Mouse (Mus musculus): Measurements from ENCODE around the gene Cped1. TPM values are rescaled to one million over a fixed set of nuclear protein-coding genes. Genes with fewer than 3 reads are reported as not detected.

Cped1 gene
- polyA plus RNA-seq, 1 experiment from 2014 or later = 26.6 TPM

DNA sequence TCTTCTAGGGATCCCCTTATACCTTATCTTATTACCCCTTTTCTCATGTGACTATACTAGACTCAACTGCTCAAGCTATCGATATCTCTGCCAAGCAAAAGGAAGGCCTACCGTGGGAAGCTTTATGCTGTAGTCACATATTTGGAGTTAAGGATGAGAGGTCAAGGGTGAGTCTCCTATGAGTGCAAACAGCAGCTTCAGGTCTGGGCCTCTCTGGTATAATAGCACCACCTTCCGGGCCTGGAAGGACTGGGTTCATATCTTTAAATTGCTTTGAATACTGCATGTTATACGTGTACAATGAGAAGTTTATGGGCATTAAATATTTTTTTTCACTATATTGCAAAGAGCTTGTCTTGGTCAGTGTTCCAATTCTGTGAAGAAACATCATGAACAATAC is 87.0 kb downstream of the Cped1 start:
- Histone ChIP-seq H3K4me3 (replicated peaks; ENCODE audit: low read length) (no peak overlapping the region), H3K36me3 (ENCODE audit: control insufficient read depth, insufficient read depth, low read length) (no peaks in the 10 kb centered on the region), H3K9me3 (replicated peaks; ENCODE audit: control insufficient read depth, low read length) (no peaks in the 10 kb centered on the region), H3K27ac (ENCODE audit: low read length) (no peak overlapping the region), H3K27me3 (ENCODE audit: control insufficient read depth, insufficient read depth, low read length) (no peaks in the 10 kb centered on the region), H3K9ac (ENCODE audit: low read length) (no peak overlapping the region), H3K4me1 (ENCODE audit: control insufficient read depth, insufficient read depth, low read length) (0 out of 2 replicates have a peak, but pooled peaks cover 3% of the 10 kb centered on the region), H3K4me2 (ENCODE audit: low read depth, low read length) (no peak overlapping the region)
- 64% methylated on average over 4 of the region's 4 CpGs for WGBS
- no peak for ATAC-seq (ENCODE audit: insufficient read depth, low FRiP score)

DNA sequence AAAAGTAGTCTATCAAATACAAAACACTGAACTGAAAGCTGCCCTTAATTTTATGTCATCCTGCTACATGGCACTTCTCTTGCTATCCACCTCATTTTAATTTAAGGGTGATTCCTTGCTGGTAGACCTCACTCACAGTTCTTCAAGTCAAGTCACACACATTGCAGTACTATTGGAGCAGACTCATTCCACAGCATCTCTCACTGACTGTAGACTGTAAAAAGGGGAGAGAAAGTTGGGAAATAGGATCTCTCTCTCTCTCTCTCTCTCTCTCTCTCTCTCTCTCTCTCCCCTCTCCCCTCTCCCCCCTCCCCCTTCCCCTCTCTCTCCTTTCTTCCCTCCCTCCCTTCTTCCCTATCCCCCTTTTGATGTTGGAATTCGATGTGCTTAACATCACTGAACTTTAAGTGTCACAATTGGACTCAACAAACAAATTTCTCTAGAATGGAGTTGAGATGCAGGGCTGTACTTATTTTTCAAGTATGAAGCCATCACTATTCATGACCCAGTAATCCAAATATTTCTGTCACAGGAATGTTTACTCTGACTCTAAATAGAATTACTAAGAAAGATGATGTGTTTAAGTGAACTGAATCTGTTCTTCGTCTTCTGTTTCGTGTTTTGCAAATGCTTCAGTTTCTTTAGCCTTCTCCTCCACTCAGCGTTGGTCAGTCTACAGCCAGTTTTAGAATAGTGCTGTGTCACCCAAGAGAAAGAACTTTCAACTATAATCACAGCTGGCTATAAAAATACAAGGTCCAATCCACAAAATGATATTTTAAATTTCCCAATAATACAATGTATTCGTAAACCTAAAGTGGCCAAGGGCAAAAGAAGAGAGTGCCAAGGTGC is 88.7 kb downstream of the Cped1 start:
- no peaks in the 10 kb centered on the region for H3K9me3 ChIP-seq (replicated peaks; ENCODE audit: control insufficient read depth, low read length)
- no peak overlapping the region for H3K4me2 ChIP-seq (ENCODE audit: low read depth, low read length)
- H3K27ac ChIP-seq (ENCODE audit: low read length) = peak overlapping the region; percentile 78
- no peak overlapping the region for H3K4me3 ChIP-seq (replicated peaks; ENCODE audit: low read length)
- WGBS = 42% methylated on average over 5 of the region's 5 CpGs
- no peak overlapping the region for H3K9ac ChIP-seq (ENCODE audit: low read length)
- 0 out of 2 replicates have a peak, but pooled peaks cover 3% of the 10 kb centered on the region for H3K4me1 ChIP-seq (ENCODE audit: control insufficient read depth, insufficient read depth, low read length)
- ATAC-seq (ENCODE audit: insufficient read depth, low FRiP score) = peak; percentile 47; the same call in 1 of the 2 replicates
- no peaks in the 10 kb centered on the region for H3K27me3 ChIP-seq (ENCODE audit: control insufficient read depth, insufficient read depth, low read length)
- H3K36me3 ChIP-seq (ENCODE audit: control insufficient read depth, insufficient read depth, low read length) = no peaks in the 10 kb centered on the region

DNA sequence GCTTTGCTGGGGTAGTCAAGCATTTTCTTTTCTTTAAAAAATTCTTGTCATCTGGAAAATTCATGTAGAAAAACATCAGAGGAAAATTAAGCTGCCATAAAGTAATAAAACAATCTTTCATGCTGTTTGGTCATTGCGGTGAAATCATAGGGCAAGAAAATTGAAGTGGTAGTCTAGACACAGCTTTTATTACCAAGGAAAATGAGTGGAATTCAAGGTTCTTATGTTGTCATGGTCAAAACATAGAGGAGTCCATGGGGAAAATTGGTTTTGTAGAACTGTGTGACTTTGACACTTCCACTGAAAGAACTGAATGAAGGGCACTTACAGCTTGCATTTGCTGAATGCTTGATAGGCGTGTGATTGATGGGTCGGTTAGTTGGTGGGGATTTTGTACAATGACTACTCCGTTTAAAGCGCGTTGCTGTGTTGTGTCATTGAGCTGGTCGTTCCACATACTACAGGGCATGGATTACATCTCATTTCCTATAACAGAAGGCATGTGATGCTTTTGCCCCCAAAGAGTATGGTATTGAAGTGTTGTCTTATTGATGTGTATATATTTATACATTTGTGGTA is 93.1 kb downstream of the Cped1 start:
- WGBS = 83% methylated on average over 7 of the region's 7 CpGs
- H3K4me2 ChIP-seq (ENCODE audit: low read depth, low read length) = no peak overlapping the region
- H3K4me1 ChIP-seq (ENCODE audit: control insufficient read depth, insufficient read depth, low read length) = 0 out of 2 replicates have a peak, but pooled peaks cover 3% of the 10 kb centered on the region
- no peaks in the 10 kb centered on the region for H3K9me3 ChIP-seq (replicated peaks; ENCODE audit: control insufficient read depth, low read length)
- H3K27me3 ChIP-seq (ENCODE audit: control insufficient read depth, insufficient read depth, low read length) = no peaks in the 10 kb centered on the region
- no peak overlapping the region for H3K27ac ChIP-seq (ENCODE audit: low read length)
- no peak overlapping the region for H3K9ac ChIP-seq (ENCODE audit: low read length)
- no peak overlapping the region for H3K4me3 ChIP-seq (replicated peaks; ENCODE audit: low read length)
- H3K36me3 ChIP-seq (ENCODE audit: control insufficient read depth, insufficient read depth, low read length) = no peaks in the 10 kb centered on the region
- no peak for ATAC-seq (ENCODE audit: insufficient read depth, low FRiP score)

DNA sequence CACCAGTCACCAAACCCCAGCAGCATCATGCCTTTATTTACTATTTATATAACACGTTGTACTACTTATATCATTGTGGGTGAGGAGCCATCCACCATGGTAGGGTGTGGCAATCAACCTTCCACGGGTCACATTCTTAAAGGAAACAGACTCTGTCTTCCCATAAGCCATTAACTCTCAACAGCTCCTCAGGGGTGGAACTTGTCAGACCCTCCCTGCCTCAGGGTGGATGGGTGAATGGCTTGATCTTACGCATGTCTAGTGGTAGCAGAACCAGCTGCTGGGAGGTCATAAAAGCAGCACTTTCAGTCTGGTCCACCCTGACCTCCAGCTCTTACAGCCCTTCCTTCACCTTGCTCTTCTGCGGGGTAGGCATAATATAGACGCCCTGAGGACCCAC is 100.3 kb downstream of the Cped1 start:
- Histone ChIP-seq H3K4me3 (replicated peaks; ENCODE audit: low read length) (no peak overlapping the region), H3K4me1 (ENCODE audit: control insufficient read depth, insufficient read depth, low read length) (no peaks in the 10 kb centered on the region), H3K27ac (ENCODE audit: low read length) (no peak overlapping the region), H3K9ac (ENCODE audit: low read length) (no peak overlapping the region), H3K9me3 (replicated peaks; ENCODE audit: control insufficient read depth, low read length) (no peaks in the 10 kb centered on the region), H3K27me3 (ENCODE audit: control insufficient read depth, insufficient read depth, low read length) (no peaks in the 10 kb centered on the region), H3K4me2 (ENCODE audit: low read depth, low read length) (no peak overlapping the region), H3K36me3 (ENCODE audit: control insufficient read depth, insufficient read depth, low read length) (no peaks in the 10 kb centered on the region)
- ATAC-seq (ENCODE audit: insufficient read depth, low FRiP score) = no peak
- 76% methylated on average over 5 of the region's 5 CpGs for WGBS

DNA sequence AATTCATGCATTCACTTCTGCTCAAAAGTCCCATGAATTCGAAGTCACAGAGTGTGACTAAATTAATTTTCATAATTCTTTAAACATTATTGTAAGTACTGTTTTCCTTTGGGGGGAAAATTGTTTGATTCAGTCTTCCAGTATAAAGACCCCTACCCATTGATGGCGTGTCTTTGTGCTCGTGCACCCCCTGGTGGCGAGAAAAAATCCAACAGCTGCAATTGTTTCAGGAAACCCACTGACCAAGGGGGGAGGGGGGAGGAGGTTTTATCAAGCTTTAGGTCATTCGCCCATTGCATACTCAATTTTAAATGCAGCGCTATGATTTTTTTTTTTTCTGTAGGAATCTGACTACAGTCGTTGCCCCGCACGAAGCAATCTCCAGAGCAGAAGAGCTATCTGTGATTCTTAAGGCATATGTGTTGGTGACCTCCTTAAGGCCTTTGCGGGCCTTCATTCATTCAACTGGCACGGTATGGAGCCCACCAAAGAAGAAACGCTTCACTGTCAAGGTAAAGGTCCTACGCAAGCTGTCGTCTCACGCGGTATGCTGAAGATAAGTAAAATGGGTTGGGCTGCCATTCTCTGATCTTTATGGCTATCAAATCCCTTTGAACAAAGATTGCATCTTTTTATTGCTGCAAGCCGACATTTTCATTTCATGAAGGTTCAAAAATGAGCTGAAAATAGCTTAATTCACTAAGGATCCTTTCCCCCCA is 102.8 kb downstream of the Cped1 start:
- H3K9me3 ChIP-seq (replicated peaks; ENCODE audit: control insufficient read depth, low read length) = no peaks in the 10 kb centered on the region
- no peaks in the 10 kb centered on the region for H3K36me3 ChIP-seq (ENCODE audit: control insufficient read depth, insufficient read depth, low read length)
- ATAC-seq (ENCODE audit: insufficient read depth, low FRiP score) = no peak
- no peak overlapping the region for H3K9ac ChIP-seq (ENCODE audit: low read length)
- no peaks in the 10 kb centered on the region for H3K4me1 ChIP-seq (ENCODE audit: control insufficient read depth, insufficient read depth, low read length)
- H3K27me3 ChIP-seq (ENCODE audit: control insufficient read depth, insufficient read depth, low read length) = no peaks in the 10 kb centered on the region
- H3K27ac ChIP-seq (ENCODE audit: low read length) = no peak overlapping the region
- H3K4me3 ChIP-seq (replicated peaks; ENCODE audit: low read length) = no peak overlapping the region
- WGBS = 54% methylated on average over 17 of the region's 17 CpGs
- no peak overlapping the region for H3K4me2 ChIP-seq (ENCODE audit: low read depth, low read length)

DNA sequence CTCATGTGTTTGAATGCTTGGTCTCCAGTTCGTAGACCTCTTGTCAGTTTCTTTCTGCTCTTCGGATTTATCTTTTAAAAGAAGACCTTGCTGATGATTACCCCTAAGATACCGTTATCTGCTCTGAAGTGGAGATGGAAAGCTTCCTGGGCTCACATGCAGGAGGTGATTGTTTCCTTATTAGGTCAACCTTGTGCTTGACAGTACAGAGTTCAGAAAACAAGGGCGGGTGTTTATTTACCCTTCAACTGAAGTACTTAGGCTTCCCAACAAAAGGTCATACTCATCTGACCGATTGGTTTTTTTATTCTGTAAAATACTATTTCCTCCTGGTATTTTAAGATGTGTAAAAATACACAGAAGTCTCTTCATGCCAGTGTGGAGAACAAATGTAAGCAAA is 106.1 kb downstream of the Cped1 start:
- H3K27me3 ChIP-seq (ENCODE audit: control insufficient read depth, insufficient read depth, low read length) = no peaks in the 10 kb centered on the region
- WGBS = 57% methylated on average over 5 of the region's 5 CpGs
- no peak overlapping the region for H3K27ac ChIP-seq (ENCODE audit: low read length)
- no peaks in the 10 kb centered on the region for H3K9me3 ChIP-seq (replicated peaks; ENCODE audit: control insufficient read depth, low read length)
- ATAC-seq (ENCODE audit: insufficient read depth, low FRiP score) = no peak
- no peak overlapping the region for H3K9ac ChIP-seq (ENCODE audit: low read length)
- no peaks in the 10 kb centered on the region for H3K36me3 ChIP-seq (ENCODE audit: control insufficient read depth, insufficient read depth, low read length)
- no peak overlapping the region for H3K4me3 ChIP-seq (replicated peaks; ENCODE audit: low read length)
- H3K4me2 ChIP-seq (ENCODE audit: low read depth, low read length) = no peak overlapping the region
- no peaks in the 10 kb centered on the region for H3K4me1 ChIP-seq (ENCODE audit: control insufficient read depth, insufficient read depth, low read length)

DNA sequence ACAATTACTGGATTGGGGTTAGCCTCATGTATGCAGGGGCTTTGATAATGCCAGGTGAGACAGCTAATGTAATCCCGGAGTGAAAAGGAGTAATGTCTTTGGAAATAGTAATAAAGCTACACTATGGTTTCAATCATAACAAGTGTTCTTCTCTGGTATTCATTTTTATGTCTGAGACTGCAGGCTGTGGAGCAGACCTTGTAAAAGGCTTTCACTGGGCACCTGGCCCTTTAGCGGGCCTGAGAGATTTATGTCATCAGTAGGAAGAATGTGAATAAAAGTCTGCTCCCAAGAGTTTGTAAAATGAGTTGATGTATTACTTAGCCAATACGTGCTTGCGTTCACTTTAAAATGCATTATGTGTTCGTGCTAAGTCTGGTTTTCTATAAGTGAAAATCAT is 108.1 kb downstream of the Cped1 start:
- Histone ChIP-seq H3K4me1 (ENCODE audit: control insufficient read depth, insufficient read depth, low read length) (no peaks in the 10 kb centered on the region), H3K27ac (ENCODE audit: low read length) (no peak overlapping the region), H3K4me3 (replicated peaks; ENCODE audit: low read length) (no peak overlapping the region), H3K4me2 (ENCODE audit: low read depth, low read length) (no peak overlapping the region), H3K9me3 (replicated peaks; ENCODE audit: control insufficient read depth, low read length) (no peaks in the 10 kb centered on the region), H3K36me3 (ENCODE audit: control insufficient read depth, insufficient read depth, low read length) (no peaks in the 10 kb centered on the region), H3K27me3 (ENCODE audit: control insufficient read depth, insufficient read depth, low read length) (no peaks in the 10 kb centered on the region), H3K9ac (ENCODE audit: low read length) (no peak overlapping the region)
- ATAC-seq (ENCODE audit: insufficient read depth, low FRiP score) = no peak
- WGBS = 77% methylated on average over 5 of the region's 5 CpGs

DNA sequence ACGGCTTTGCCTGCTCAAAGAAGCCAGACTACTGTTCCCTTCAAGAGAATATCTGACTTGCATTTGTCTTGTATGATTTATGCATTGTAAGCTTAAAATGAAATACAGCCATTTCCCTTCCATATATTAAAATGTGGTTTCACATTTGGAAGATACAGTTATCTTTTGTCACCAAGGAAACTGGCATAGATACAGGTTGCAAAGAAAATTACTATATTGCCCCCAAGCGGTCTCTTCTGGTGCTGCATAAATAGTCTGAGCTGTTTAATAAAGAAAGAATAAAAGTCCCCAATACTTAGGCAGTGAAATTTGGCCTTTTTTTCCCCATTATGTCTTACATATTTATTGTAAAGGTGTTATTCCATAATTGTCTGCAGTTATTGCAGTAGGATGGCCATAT is 112.0 kb downstream of the Cped1 start:
- no peaks in the 10 kb centered on the region for H3K27me3 ChIP-seq (ENCODE audit: control insufficient read depth, insufficient read depth, low read length)
- H3K9ac ChIP-seq (ENCODE audit: low read length) = no peak overlapping the region
- ATAC-seq (ENCODE audit: insufficient read depth, low FRiP score) = no peak
- no peaks in the 10 kb centered on the region for H3K9me3 ChIP-seq (replicated peaks; ENCODE audit: control insufficient read depth, low read length)
- no peak overlapping the region for H3K27ac ChIP-seq (ENCODE audit: low read length)
- no peak overlapping the region for H3K4me3 ChIP-seq (replicated peaks; ENCODE audit: low read length)
- no peaks in the 10 kb centered on the region for H3K36me3 ChIP-seq (ENCODE audit: control insufficient read depth, insufficient read depth, low read length)
- WGBS = 39% methylated on average over 2 of the region's 2 CpGs
- no peaks in the 10 kb centered on the region for H3K4me1 ChIP-seq (ENCODE audit: control insufficient read depth, insufficient read depth, low read length)
- no peak overlapping the region for H3K4me2 ChIP-seq (ENCODE audit: low read depth, low read length)

DNA sequence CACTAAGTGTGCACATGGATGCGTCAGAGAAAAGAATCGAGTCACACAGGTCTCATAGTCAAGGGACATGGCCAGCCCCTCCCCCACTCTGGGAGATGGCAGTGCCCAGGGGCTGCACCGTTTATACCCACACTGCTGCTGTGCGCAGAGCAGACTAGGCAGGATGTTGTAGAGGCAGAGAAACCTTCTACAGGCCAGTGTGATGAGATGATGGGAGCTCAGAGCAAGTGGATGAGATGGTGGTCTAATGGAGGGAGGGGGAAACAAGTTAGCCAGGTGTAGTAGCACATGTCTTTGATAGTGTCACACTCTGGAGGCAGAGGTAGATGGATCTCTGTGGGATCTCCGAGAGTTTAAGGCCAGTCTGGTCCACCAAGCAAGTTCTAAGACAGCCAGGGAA is 114.1 kb downstream of the Cped1 start:
- WGBS = 80% methylated on average over 5 of the region's 5 CpGs
- Histone ChIP-seq H3K9me3 (replicated peaks; ENCODE audit: control insufficient read depth, low read length) (no peaks in the 10 kb centered on the region), H3K4me1 (ENCODE audit: control insufficient read depth, insufficient read depth, low read length) (no peaks in the 10 kb centered on the region), H3K9ac (ENCODE audit: low read length) (no peak overlapping the region), H3K36me3 (ENCODE audit: control insufficient read depth, insufficient read depth, low read length) (no peaks in the 10 kb centered on the region), H3K27me3 (ENCODE audit: control insufficient read depth, insufficient read depth, low read length) (no peaks in the 10 kb centered on the region), H3K4me2 (ENCODE audit: low read depth, low read length) (no peak overlapping the region), H3K4me3 (replicated peaks; ENCODE audit: low read length) (no peak overlapping the region), H3K27ac (ENCODE audit: low read length) (no peak overlapping the region)
- no peak for ATAC-seq (ENCODE audit: insufficient read depth, low FRiP score)

All from stomach, embryonic 16.5 days (tissue).